Mouse (Mus musculus) hindbrain, embryonic 16.5 days (tissue): ENCODE data around the gene Arid5b. TPM values are rescaled to one million over a fixed set of nuclear protein-coding genes. Genes with fewer than 3 reads are reported as not detected.

ENCODE experiments used
- ATAC-seq: fragments of 200-750 bp; cut with Nextera tagmentation; 2 replicates; pipeline ENCODE4 v1.8.0; 2017; ENCODE audit warnings: moderate TSS enrichment, moderate library complexity
- H3K27ac ChIP-seq: fragments of 300-500 bp; sonication (generic); 2 replicates; pipeline ENCODE4 v1.5.1; 2014; ENCODE audit warnings: low read depth, mild to moderate bottlenecking, control low read depth, low read length, moderate library complexity
- H3K27me3 ChIP-seq: fragments of 300-500 bp; sonication (generic); replicated peaks from 2 replicates; pipeline ENCODE4 v1.6.1; 2014; ENCODE audit warnings: low read length; ENCODE audit not compliant: control insufficient read depth, insufficient read depth
- H3K36me3 ChIP-seq: fragments of 300-500 bp; sonication (generic); 2 replicates; pipeline ENCODE4 v1.6.1; 2014; ENCODE audit warnings: mild to moderate bottlenecking, low read length, moderate library complexity, mixed read lengths; ENCODE audit not compliant: control insufficient read depth, insufficient read depth
- H3K4me1 ChIP-seq: fragments of 300-500 bp; sonication (generic); 2 replicates; pipeline ENCODE4 v1.6.1; 2014; ENCODE audit warnings: low read depth, low read length; ENCODE audit not compliant: control insufficient read depth, insufficient read depth
- H3K4me2 ChIP-seq: fragments of 300-500 bp; sonication (generic); 2 replicates; pipeline ENCODE4 v1.6.1; 2014; ENCODE audit warnings: mild to moderate bottlenecking, low read length, control low read depth, moderate library complexity
- H3K4me3 ChIP-seq: fragments of 300-500 bp; sonication (generic); 2 replicates; pipeline ENCODE4 v1.5.1; 2014; ENCODE audit warnings: mild to moderate bottlenecking, low read length, control low read depth, moderate library complexity
- H3K9ac ChIP-seq: fragments of 300-500 bp; sonication (generic); 2 replicates; pipeline ENCODE4 v1.6.1; 2014; ENCODE audit warnings: low read depth, mild to moderate bottlenecking, control low read depth, low read length, moderate library complexity
- H3K9me3 ChIP-seq: fragments of 300-500 bp; sonication (generic); 2 replicates; pipeline ENCODE4 v1.6.1; 2014; ENCODE audit warnings: mild to moderate bottlenecking, low read length, moderate library complexity; ENCODE audit not compliant: control insufficient read depth
- WGBS: fragments of 180-500 bp; shearing (Covaris S2); extraction: QIAGEN DNeasy Blood & Tissue Kit; methylation state at CpG from one replicate; pipeline ENCODE4 v1.1.7; 2014; 5-methylcytosine and 5-hydroxymethylcytosine counted together
- polyA plus RNA-seq: library from polyadenylated mRNA; unstranded; fragments of >200 nt; fragmentation: Nextera tagmentation; extraction: Ambion mirVana; gene quantifications from 2 replicates; pipeline ENCODE4 v1.2.1, GENCODE M21; 2015

The Arid5b gene
- polyA plus RNA-seq, 1 experiment from 2014 or later: 16.6 TPM

GRCm38 (mm10) chr10:68256134-68256533 is 22.4 kb downstream of the Arid5b start:
- Histone ChIP-seq H3K4me1 (no peaks in the 10 kb centered on the region), H3K9me3 (no peaks in the 10 kb centered on the region), H3K4me3 (no peak overlapping the region), H3K9ac (no peak overlapping the region), H3K4me2 (no peak overlapping the region), H3K27ac (no peak overlapping the region), H3K36me3 (0 out of 2 replicates have a peak, but pooled peaks cover 3% of the 10 kb centered on the region), H3K27me3 (no peaks in the 10 kb centered on the region)
- WGBS: 85% methylated on average over 3 of the region's 3 CpGs
- no peak for ATAC-seq

GRCm38 (mm10) chr10:68253452-68254117 is 25.0 kb downstream of the Arid5b start:
- Histone ChIP-seq H3K27me3 (no peaks in the 10 kb centered on the region), H3K9me3 (no peaks in the 10 kb centered on the region), H3K36me3 (no peaks in the 10 kb centered on the region), H3K4me3 (no peak overlapping the region), H3K9ac (no peak overlapping the region), H3K4me1 (no peaks in the 10 kb centered on the region), H3K27ac (no peak overlapping the region), H3K4me2 (no peak overlapping the region)
- WGBS: 85% methylated on average over 7 of the region's 7 CpGs
- no peak for ATAC-seq

- no peak for ATAC-seq
- H3K9ac ChIP-seq: no peak overlapping the region
- 93% methylated on average over 4 of the region's 4 CpGs for WGBS
- no peaks in the 10 kb centered on the region for H3K36me3 ChIP-seq
- no peaks in the 10 kb centered on the region for H3K4me1 ChIP-seq
- no peaks in the 10 kb centered on the region for H3K9me3 ChIP-seq
- H3K4me3 ChIP-seq: no peak overlapping the region
- no peak overlapping the region for H3K4me2 ChIP-seq
- H3K27me3 ChIP-seq: no peaks in the 10 kb centered on the region
- H3K27ac ChIP-seq: no peak overlapping the region
Observed at GRCm38 (mm10) chr10:68252650-68253049, 25.9 kb downstream of the Arid5b start.

- no peak overlapping the region for H3K4me3 ChIP-seq
- H3K4me1 ChIP-seq: no peaks in the 10 kb centered on the region
- ATAC-seq: no peak
- no peak overlapping the region for H3K4me2 ChIP-seq
- 58% methylated on average over 6 of the region's 6 CpGs for WGBS
- H3K27ac ChIP-seq: no peak overlapping the region
- H3K36me3 ChIP-seq: no peaks in the 10 kb centered on the region
- no peak overlapping the region for H3K9ac ChIP-seq
- H3K9me3 ChIP-seq: no peaks in the 10 kb centered on the region
- H3K27me3 ChIP-seq: no peaks in the 10 kb centered on the region
Observed at GRCm38 (mm10) chr10:68249355-68249782, 29.2 kb downstream of the Arid5b start.

- WGBS: 48% methylated on average over 9 of the region's 9 CpGs
Observed at GRCm38 (mm10) chr10:68248281-68249015, 30.1 kb downstream of the Arid5b start.

GRCm38 (mm10) chr10:68247490-68248280 is 30.9 kb downstream of the Arid5b start:
- 86% methylated on average over 4 of the region's 4 CpGs for WGBS
- ATAC-seq: no peak
- no peak overlapping the region for H3K9ac ChIP-seq
- H3K4me2 ChIP-seq: no peak overlapping the region
- H3K4me1 ChIP-seq: no peaks in the 10 kb centered on the region
- H3K27me3 ChIP-seq: no peaks in the 10 kb centered on the region
- H3K4me3 ChIP-seq: no peak overlapping the region
- H3K27ac ChIP-seq: no peak overlapping the region
- H3K36me3 ChIP-seq: peaks cover 3% of the 10 kb centered on the region; the same call in 1 of the 2 replicates
- H3K9me3 ChIP-seq: no peaks in the 10 kb centered on the region

More at GRCm38 (mm10) chr10:68248281-68249015, 30.1 kb downstream of the Arid5b start:
- no peak for ATAC-seq
- H3K27ac ChIP-seq: no peak overlapping the region
- no peak overlapping the region for H3K4me2 ChIP-seq
- no peak overlapping the region for H3K4me3 ChIP-seq
- H3K9me3 ChIP-seq: no peaks in the 10 kb centered on the region
- H3K9ac ChIP-seq: no peak overlapping the region
- H3K36me3 ChIP-seq: no peaks in the 10 kb centered on the region
- no peaks in the 10 kb centered on the region for H3K4me1 ChIP-seq
- no peaks in the 10 kb centered on the region for H3K27me3 ChIP-seq

- H3K27ac ChIP-seq: no peak overlapping the region
- no peaks in the 10 kb centered on the region for H3K4me1 ChIP-seq
- no peak for ATAC-seq
- no peak overlapping the region for H3K4me2 ChIP-seq
- 65% methylated on average over 7 of the region's 7 CpGs for WGBS
- no peak overlapping the region for H3K9ac ChIP-seq
- H3K36me3 ChIP-seq: peaks cover 9% of the 10 kb centered on the region
- H3K9me3 ChIP-seq: no peaks in the 10 kb centered on the region
- H3K27me3 ChIP-seq: no peaks in the 10 kb centered on the region
- H3K4me3 ChIP-seq: no peak overlapping the region
Observed at GRCm38 (mm10) chr10:68246603-68247247, 31.8 kb downstream of the Arid5b start.

- 87% methylated on average over 13 of the region's 13 CpGs for WGBS
- Histone ChIP-seq H3K9me3 (no peaks in the 10 kb centered on the region), H3K36me3 (peaks cover 9% of the 10 kb centered on the region), H3K4me1 (no peaks in the 10 kb centered on the region), H3K9ac (no peak overlapping the region), H3K4me2 (no peak overlapping the region), H3K27ac (no peak overlapping the region), H3K27me3 (no peaks in the 10 kb centered on the region), H3K4me3 (no peak overlapping the region)
- ATAC-seq: no peak
Observed at GRCm38 (mm10) chr10:68240804-68241485, 37.6 kb downstream of the Arid5b start.
